Mouse (Mus musculus): ENCODE data around the gene Adam1b.

Gene Adam1b

DNA sequence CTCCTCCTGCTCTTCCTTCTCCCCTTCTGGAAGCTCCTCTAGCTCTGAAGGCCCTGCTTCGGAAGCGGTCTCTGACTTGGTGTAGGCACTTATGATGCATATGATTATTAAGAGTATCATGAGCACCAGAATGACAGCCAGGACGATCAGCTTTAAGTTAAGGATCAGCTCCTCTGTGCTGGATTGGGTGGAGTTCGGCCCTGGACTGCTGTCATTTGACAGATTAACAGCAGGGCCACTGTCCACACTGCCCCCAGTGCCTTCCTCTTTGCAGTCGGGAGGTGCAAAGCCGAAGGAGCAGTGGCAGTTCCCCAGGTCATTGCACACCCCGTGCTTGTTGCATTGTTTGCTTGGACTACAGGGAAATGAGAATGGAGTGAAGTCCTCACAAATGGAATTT is 2.5 kb downstream of the Adam1b start:
- DNase-seq (ENCODE audit: low spot score in 2 of 2): no peak

DNA sequence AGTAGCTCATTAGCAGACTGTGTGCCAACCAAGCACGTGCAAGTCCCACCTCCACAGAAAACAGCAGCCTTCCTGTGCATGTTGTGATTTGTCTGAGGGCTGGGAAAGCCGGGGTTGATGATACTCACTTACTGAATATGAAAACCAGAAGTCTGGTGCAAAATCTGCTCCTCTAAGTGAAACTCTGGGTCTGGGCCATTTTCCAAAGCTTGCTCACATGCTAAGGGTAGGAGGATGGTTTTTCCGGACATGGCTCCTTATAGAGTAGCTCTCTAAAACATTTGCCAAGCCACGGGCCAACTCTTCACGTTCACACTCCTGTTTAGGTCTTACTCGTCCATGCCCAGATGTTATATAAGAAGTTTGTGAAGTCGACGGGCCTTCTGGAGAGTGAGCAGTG is 9.9 kb downstream of the Adam1b start:
- no peak for DNase-seq (ENCODE audit: low spot score in 2 of 2)

DNA sequence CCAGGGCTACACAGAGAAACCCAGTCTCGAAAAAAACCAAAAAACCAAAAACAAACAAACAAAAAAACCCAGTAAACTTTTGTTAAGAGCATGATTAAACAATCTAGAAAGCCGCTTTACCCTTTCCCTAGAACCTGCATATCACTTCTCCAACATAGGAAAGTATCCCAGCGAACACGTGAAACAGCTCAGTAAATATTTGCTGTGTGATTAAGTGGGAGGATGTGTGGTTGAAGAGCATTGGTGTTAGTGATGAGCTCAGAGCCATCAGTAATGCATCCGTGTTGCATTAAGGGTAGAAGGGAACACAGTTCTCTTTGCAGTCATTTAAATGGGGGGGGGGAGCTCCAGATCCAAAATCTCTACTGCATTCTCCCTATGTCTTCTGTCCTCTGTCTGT is 18.4 kb downstream of the Adam1b start:
- no peak for DNase-seq (ENCODE audit: low spot score in 2 of 2)

DNA sequence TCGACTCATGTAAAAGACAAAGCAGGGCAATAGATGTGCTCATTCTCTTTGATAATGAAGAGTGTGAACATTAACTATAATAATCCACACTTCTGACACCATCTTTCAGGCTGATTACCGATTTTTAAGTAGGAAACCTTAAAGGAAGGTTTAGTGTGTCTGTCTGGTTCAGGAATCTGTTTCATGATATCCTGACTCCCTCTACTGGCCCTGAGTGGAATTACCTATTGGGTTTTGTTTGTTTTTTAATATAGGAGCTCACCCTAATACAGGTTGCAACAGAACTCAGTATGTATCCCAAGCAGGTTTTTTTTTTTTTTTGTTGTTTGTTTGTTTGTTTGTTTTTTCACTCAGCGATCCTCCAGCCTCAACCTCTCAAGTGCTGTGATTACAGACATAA is 25.6 kb downstream of the Adam1b start:
- peak in 1 of 2 experiments; percentile 37 for DNase-seq (ENCODE audit: low spot score in 2 of 2)

DNA sequence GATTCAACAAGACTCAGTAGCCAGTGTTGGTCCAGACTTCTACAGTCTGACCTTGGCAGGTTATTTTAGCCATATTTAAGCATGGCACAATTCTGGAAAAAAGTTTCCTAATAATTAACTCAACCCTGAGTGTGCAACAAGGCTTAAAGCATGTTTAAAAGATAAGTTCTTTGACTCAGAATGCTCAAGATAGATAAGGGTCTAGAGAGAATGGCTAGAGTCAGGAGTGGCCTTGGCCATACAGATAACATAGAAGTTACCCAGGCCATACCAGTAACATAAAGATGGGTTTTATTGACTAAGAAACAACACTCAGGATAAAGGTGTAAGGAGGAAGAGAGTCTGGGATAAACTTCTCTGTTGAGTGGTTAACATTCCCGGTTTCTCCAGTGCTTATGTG is 27.2 kb downstream of the Adam1b start:
- no peak for DNase-seq (ENCODE audit: low spot score in 2 of 2)

DNA sequence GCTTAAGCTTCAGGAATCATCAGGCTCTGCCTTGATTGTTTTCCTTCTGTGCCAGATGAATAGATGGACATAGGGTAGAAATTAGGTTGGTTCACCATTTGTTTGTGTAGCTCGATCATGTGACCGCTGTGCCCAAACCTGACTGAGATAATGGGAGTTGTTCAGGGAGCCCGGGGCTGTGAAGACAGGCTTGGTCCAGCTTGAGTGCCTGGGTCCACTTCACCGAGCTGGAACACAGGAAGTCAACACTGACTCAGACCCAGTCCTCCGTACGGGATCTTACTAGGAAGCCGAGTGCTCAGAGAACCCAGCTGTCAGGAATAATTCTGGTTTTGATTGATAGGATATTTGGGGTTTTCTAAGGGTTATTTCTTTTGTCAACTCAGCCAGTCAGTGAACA is 28.6 kb downstream of the Adam1b start:
- no peak for DNase-seq (ENCODE audit: low spot score in 2 of 2)

DNA sequence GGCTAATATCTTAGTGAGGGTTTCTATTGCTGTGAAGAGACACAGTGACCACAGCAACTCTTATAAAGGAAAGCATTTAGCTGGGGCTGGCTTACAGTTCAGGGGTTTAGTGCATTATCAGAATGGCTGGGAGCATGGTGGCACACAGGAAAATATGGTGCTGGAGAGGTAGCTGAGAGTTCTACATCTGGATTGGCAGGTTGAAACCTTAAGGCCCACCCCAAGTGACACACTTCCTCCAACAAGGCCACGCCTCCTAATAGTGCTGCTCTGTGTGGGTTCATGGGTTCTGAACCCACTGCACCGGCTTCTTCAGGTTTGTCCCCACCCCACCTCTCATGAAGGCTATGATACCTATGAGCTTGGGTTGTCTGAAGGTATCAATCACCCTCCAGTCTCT is 30.8 kb downstream of the Adam1b start:
- no peak for DNase-seq (ENCODE audit: low spot score in 2 of 2)

DNA sequence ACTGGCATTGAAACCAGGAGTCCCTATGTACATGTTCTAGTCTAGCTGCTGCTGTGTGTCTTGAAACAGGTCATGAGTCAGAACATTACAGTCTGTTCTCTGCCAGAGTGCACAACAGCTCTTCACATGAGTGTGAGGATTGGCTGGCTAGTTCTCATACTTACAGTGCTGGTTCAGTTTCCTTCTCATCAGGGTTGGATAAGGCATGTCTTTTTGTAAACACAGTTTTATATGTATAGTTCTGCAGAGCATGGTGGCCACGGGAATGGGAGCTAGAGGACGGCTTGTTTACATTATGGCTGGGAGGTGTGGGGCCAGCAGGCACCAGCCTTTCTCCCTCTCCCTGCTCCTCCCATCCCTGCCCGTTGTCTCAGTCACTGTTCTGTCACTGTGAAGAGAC is 33.7 kb downstream of the Adam1b start:
- DNase-seq (ENCODE audit: low spot score in 2 of 2): no peak

DNA sequence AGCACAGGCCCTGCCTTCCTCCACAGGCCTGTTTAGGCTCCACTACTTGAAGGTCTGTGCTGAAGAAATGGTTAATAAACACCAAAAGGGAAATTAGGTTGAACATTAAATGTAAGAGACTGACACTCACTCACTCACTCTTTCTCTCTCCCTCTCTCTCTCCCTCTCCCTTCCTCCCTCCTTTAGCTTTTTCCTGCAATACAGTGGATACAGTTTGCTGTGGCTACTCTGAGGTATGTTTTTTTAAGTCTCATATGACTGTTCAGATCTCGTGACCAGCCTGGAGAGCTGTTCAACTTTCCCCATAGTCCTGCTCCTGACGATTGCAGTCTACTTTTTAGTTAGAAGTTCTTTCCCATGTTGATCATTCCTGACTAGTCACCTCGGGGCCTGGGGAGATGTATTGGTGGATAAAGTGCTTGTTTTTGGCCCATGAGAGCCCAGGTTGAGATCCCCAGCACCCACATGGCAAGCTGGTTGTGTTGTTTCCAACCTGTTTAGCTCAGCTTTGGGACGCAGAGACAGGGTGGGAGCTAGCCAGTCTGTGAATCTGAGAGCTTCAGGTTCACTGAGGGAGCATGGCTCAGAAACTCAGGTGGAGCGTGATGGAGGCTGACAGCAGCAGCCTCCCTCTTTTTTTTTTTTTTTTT is 39.5 kb downstream of the Adam1b start:
- no peak for DNase-seq (ENCODE audit: low spot score in 2 of 2)

DNA sequence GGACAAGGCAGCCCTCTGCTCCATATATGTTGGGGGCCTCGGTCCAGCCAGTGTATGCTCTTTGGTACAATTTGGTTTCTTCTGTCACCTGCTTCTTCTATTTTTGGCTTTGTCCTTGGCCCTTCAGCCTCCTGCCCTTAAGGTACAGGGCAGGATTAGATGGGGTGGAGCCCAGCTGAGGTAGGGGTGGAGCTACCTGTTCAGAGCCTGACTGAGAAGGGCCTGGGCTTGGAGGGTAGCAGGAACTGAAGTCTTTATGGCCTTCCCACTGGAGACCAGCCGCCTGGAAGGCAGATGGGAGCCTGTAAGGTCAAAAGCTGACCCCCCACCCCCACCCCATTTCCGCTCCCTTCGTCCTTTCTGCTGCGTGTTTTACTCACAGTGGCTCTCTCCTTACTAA is 40.3 kb downstream of the Adam1b start:
- DNase-seq (ENCODE audit: low spot score in 2 of 2): no peak

DNA sequence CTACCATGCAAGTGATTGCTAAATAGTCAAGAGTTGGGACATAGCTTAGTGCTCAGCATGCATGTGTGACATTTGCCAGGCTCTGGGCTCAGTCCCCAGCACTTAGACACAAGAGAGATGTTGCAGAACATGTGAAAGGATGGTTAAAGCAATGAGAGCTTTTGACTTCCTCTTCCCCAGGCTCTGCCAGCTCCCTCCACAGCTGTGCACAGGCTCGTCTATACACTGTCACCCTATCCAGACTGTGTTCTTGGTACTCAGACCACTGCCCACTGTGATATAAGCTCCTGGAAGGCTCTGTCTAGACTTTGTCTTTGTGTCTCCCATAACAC is 41.1 kb downstream of the Adam1b start:
- DNase-seq (ENCODE audit: low spot score in 2 of 2): no peak

DNA sequence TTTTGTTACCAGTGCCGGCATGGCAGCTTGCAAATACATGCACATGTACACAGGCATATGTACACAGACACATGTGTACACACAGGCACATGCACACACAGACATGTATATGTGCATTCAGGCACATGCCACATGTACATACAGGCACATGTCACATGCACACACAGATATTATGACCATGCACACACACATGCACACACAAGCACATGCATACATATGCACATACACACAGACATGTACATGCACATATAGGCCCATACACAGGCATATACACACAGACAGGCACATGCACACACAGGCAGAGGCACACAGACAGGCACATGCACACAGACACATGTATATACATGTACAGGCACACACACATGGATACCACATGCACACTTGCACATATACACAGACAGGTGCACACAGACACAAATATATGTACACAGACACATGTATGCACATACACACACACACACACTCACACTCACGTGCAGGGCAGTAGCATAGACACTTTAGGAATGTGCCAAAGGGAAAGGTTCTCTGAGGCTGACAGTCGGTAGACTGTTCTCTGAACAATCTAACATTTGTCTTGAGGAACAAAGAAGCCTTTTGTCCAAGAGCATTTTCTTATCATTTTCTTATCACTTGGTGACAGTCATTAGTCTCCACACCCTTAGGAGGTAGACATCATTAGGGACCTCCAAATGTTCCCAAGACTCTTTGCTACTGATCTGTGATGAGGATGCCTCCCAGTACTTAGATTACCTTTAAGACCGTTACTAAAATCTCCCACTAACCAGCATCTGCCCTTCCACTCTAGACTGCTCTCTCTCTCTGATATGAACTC is 41.7 kb downstream of the Adam1b start:
- no peak for DNase-seq (ENCODE audit: low spot score in 2 of 2)

DNA sequence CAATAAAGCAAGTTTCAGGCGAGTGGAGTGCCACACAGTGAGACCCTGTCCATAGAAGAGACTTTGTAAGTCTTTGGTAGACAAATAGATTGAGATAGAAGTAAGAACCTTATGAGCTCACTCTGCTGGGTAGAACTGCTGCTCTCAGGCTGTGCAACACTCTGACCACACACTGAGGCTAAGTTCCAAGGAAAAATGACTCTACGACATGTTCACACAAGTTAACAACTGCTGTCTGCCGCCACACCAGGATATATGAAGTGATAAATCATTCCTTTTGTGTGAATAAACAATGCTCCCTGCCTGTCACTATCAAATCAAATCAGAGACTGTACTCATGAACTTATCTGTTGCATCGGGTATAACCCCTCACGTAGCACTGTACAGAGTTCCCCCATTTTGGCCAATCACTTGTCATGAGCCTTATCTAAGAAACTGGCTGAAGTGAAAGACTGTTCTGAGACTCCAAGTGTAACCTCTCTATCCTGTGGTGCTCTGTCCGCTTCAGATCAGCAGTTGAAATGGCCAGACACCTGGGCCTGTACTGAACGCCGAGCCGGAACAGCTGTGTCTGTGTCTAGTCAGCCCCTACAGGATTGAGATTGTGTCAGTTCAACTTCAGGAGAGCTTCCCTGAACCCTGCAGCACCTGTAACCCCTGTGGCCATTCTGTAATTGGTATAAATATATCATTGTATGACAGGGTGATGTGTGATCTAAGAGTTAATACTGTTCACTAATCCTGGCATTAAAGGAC is 47.5 kb downstream of the Adam1b start:
- DNase-seq (ENCODE audit: low spot score in 2 of 2): peak in 1 of 2 experiments; percentile 46

DNA sequence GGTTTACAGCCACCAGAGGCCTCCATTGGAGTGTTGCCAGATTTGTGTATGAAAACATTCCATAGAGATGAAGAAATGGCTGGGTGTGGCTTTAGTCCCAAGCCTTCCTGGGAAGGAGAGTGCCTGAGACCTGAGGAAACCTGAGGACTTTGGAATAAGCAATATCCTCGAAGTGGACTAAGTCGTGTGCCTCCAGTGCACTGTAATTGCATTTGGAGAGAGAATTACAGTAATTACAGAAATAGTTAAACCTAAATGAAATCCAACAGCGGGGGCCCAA is 48.8 kb downstream of the Adam1b start:
- DNase-seq (ENCODE audit: low spot score in 2 of 2): no peak

DNA sequence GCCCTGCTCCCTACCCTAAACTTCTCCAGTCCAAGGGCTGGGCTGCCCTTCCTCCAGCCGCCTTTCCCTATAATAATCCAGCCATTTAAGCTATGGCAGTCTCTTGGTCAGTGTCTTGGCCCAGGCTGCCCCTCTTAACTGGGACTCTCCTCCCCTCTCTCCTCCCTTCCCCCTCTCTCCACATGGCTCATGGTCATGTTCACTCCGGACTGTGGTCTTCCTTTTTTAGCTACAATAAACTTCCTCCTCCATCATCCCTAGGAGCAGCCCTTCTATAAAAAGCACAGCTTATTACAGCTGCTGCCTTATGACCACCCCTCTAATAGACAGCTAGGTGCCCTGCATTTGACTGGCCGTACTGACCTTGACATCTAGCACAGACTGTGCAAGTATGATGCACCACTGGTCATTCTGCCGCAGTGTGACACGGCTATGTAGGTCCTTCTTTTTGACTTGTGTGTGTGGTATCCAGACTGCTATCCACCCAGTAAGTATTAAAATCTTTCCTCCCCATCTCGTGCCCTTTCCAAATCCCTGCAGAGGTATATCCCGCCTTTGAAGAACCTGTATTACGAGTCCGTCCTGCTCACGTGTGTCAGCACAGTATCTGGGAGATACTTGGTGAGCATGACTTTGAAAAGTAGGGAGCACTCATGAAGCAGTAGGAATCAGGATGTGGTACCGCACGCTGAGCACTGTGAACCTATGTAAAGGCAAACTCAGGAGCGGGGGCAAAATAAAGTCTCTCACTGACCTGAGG is 49.3 kb downstream of the Adam1b start:
- no peak for DNase-seq (ENCODE audit: low spot score in 2 of 2)

DNA sequence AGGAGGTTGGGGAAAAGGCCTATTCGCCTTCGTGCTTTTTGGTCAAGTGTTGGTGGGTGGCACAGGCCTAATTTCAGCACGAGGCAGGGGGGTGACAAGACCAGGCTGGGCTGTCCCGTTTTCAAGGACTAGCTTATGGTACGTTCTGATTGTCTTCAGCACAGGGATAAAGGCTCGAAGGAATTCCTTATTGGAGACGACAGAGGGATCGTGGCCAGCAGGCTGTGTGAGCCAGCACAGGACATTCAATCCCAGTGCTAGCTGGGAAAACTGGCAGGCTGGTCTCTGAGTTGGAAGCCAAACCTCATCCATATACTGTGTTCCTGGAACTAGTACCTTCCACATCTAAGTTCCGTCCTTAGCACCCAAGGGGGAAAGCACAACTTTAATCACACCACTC is 50.3 kb downstream of the Adam1b start:
- no peak for DNase-seq (ENCODE audit: low spot score in 2 of 2)

DNA sequence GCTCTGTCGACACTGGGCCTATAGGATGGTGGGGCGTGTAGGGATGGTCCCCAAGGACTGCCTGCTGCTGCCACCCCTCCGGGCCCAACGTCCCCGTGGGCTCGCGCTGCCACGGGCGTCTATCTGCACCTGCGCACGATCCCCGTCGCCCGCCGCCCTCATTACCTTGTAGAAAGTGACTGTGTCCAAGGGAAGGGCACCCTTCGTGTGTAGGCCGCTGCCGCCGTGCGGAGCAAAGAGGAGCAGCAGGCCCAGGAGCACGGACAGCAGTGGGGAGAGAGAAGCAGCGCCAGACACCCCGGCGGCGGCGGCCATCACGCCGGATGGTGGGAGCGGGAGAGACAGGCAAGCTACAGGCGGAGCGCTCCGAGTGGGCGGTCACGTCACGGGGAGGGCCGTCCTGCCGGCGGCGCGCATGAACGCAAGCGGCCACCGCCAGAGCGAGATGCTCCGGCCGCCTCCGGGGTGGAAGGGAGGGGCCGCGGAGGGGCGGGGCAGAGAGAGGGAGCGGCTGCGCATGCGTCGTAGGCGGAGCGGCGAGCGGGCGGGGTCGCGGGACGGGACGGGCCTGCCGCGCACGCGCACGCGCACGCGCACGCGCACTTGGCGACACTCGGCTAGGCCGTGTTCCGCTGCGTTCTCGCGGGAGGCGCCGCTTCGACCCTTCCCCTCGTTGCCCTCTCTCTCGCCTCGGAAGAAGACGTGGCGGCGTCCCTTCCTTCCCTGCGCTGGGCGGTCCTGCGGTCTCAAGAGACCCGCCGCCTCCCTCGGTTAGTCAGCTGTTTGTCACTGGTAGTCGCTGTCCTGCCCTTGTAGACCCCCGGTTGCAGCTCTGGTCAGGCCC is 51.0 kb downstream of the Adam1b start, which contains the start of gene Erp29:
TSS of gene Erp29 (minus strand) at position 481 of the 844 bp plus-strand sequence.
- DNase-seq (ENCODE audit: low spot score in 2 of 2): peak; percentile 99 to 100

DNA sequence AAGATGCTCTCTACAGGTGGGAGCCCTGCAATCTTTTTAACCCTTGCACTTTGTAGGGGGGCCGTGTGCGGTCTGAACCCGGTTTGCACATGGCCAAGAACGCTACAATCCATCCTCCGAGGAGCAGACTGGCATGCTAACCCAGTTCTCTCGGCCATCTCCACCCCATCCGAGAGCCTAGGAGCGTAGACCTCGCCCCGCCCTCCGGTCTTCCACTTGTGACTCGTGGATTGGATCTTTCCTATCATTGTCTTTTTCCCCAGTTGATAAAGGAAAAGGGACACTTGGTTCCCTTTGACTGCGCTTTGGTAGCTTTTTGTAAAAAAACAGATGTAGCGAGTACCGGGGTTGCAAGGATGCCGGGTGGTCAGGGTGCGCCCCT is 51.6 kb downstream of the Adam1b start, which contains the start of gene Tmem116:
TSS of gene Tmem116 (plus strand) at position 250 of the 382 bp plus-strand sequence.
- DNase-seq (ENCODE audit: low spot score in 2 of 2): peak; percentile 58 to 79

DNA sequence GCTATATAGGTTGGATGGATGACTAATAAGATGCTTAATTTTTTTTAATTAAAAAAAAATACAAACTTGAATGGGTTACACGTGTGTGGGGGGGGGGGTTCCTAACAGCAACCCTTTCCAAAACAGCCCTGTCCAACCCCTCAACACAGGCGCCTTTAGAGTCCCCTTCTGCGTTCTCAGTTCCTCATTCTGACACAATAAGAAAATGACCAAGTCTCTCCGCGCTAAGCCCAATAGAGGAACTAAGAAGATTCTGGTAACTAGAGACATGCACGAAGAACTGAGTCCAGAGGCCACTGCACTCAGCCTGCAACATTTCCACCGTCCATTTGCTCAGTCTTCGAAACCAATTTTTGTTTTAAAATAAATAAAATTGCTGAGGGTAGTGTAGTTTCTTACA is 52.0 kb downstream of the Adam1b start:
- peak in 1 of 2 experiments; percentile 42 for DNase-seq (ENCODE audit: low spot score in 2 of 2)

DNA sequence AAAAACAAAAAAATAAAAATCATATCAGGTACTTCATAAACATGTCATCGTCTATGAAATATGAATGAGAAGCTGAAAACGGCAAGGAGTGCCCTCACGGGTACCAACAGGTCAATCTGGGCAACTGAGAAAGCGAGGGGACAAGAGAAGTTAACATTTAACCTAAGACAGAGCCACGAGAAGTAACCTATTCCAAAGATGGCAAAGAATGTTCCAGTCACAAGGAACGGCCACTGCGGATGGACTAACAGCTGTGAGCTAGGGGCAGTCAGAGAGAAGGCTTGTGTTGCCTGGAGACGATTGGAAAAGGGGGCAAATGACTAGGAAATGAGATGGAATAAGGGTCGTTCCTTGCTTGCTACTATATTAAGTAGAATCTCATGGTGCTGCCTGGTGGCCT is 52.8 kb downstream of the Adam1b start:
- no peak for DNase-seq (ENCODE audit: low spot score in 2 of 2)
